16 mouse cellular contexts compared by ENCODE assay signal in the genomic region with DNA sequence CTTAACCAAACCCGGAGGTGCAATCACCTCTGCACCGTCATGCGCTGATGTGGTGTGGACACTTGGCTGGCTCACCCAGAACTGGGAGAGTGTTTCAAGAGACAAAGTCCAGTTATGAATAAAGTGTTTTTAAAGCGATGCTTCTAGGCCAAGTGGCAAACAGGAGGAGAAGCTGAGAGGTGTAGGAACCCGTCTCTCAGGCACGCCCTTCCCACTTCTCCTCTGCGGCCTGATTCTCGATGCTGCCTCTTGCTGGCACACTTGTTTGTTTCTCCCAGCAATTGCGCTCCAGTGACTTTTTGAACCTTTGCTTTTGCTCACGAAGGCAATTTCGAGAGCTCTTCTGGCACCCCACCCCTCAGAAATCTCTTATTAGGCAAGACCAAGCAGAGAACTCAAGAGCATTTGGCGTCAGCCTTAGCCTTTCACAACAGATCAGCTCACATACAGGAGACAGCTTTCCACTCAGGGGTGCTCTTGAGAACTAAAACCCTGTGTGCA.
DNase-seq lines count a peak whose midpoint lies in the region; ATAC-seq and TF ChIP-seq lines count a peak whose summit lies in the region.
"Had no signal": no experiment of that assay in that cellular context is flagged by ENCODE, and none has a peak within 500 bp of the region (broad histone marks: within the 10 kb centered on the region; RNA-seq: fewer than 3 reads in every experiment).

No protein-coding gene starts in this region.

- intact Hi-C loops in gastrocnemius, adult 2 months (cut with DNase I): no loop called here

- H3K4me3 ChIP-seq in gastrocnemius, adult 2 months: no peak overlapping the region
- no peak overlapping the region for H3K4me3 ChIP-seq in stomach, embryonic 16.5 days (replicated peaks; ENCODE audit: low read length)
- H3K4me3 ChIP-seq: forebrain, embryonic 10.5 days; heart, adult 2 months; liver, embryonic 13.5 days; midbrain, embryonic 15.5 days had no signal

- H3K27ac ChIP-seq in gastrocnemius, adult 2 months: peak overlapping the region; percentile 56; the same call in 1 of the 2 replicates
- H3K27ac ChIP-seq in stomach, embryonic 16.5 days (ENCODE audit: low read length): peak overlapping the region; percentile 39; the same call in 1 of the 2 replicates
- H3K27ac ChIP-seq: forebrain, embryonic 10.5 days; heart, adult 2 months; hindbrain, postnatal 0 days; liver, embryonic 13.5 days; midbrain, embryonic 15.5 days had no signal

- H3K9ac ChIP-seq in stomach, embryonic 16.5 days (ENCODE audit: low read length): no peak overlapping the region
- H3K9ac ChIP-seq: liver, embryonic 13.5 days; midbrain, embryonic 15.5 days had no signal

- peak; percentile 62 for DNase-seq in gastrocnemius, adult 2 months
- no peak for DNase-seq in gastrocnemius, postnatal 4 days (ENCODE audit: low spot score in 2 of 2)
- peak; percentile 53 for DNase-seq in urinary bladder, postnatal 14 days (ENCODE audit: low spot score)
- no peak for DNase-seq in urinary bladder, postnatal 10 days (ENCODE audit: low spot score)
- peak; percentile 92 to 96 for DNase-seq in lung, adult 18-20 months
- DNase-seq in ovary, postnatal 14 days (ENCODE audit: low spot score): no peak
- no peak for DNase-seq in right cerebral cortex, postnatal 10 days (ENCODE audit: low spot score in 2 of 2)
- DNase-seq: embryo, embryonic 11 days; layer of hippocampus, postnatal 36 days; liver, embryonic 13.5 days; right cerebral cortex, postnatal 14 days had no signal

- 76% methylated on average over 12 of the region's 12 CpGs for WGBS in stomach, embryonic 16.5 days

- no peak for ATAC-seq in stomach, embryonic 16.5 days (ENCODE audit: insufficient read depth, low FRiP score)
- ATAC-seq: hindbrain, postnatal 0 days; midbrain, embryonic 15.5 days had no signal

- H3K27me3 ChIP-seq in stomach, embryonic 16.5 days (ENCODE audit: control insufficient read depth, insufficient read depth, low read length): no peaks in the 10 kb centered on the region
- H3K27me3 ChIP-seq: liver, embryonic 13.5 days; midbrain, embryonic 15.5 days had no signal

- no peaks in the 10 kb centered on the region for H3K9me3 ChIP-seq in stomach, embryonic 16.5 days (replicated peaks; ENCODE audit: control insufficient read depth, low read length)
- H3K9me3 ChIP-seq: forebrain, embryonic 10.5 days; liver, embryonic 13.5 days; midbrain, embryonic 15.5 days had no signal

- H3K4me2 ChIP-seq in stomach, embryonic 16.5 days (ENCODE audit: low read depth, low read length): no peak overlapping the region
- H3K4me2 ChIP-seq: liver, embryonic 13.5 days; midbrain, embryonic 15.5 days had no signal

- H3K36me3 ChIP-seq in stomach, embryonic 16.5 days (ENCODE audit: control insufficient read depth, insufficient read depth, low read length): no peaks in the 10 kb centered on the region
- H3K36me3 ChIP-seq: midbrain, embryonic 15.5 days had no signal

- peaks cover 3% of the 10 kb centered on the region; the same call in 1 of the 2 replicates for H3K4me1 ChIP-seq in stomach, embryonic 16.5 days (ENCODE audit: control insufficient read depth, insufficient read depth, low read length)
- H3K4me1 ChIP-seq: liver, embryonic 13.5 days; midbrain, embryonic 15.5 days had no signal

- no peak for TF ChIP-seq CTCF in gastrocnemius, adult 2 months (IDR thresholded peaks at IDR 0.05)

Comparison
In these comparisons a context has a peak if more than half of its experiments do, and no peak if none do; other contexts are left out.
1. DNase-seq: peak in gastrocnemius, adult 2 months (single experiment), urinary bladder, postnatal 14 days (single experiment) and lung, adult 18-20 months (2 of 2); none in gastrocnemius, postnatal 4 days (0 of 2), urinary bladder, postnatal 10 days (single experiment), ovary, postnatal 14 days (single experiment) and right cerebral cortex, postnatal 10 days (0 of 2).